Mouse (Mus musculus): ENCODE data around the gene Pdlim7.

DNA sequence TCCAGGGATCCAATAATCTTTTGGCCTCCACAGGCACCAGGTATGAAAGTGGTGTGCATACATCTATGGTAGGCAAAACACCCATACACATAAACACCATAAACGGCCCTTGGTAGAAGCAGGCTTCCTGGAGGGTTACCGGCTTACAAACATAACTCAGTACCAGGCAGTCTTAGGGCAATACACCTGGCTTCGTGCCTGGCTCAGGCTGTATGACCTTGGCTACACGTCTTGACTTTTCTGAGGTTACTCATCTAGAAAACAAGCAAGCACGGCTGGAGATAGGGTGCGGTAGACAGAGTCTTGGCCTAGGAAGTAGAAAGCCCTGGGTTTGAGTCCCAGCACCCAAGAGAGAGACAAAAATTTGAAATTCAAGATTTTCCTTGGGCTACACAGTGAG is 16.8 kb downstream of the Pdlim7 start:
- TF ChIP-seq USF1 (IDR thresholded peaks at IDR 0.05; ENCODE audit: low read depth): no peak
- no peak for TF ChIP-seq CTCF (IDR thresholded peaks at IDR 0.05; ENCODE audit: control insufficient read depth, insufficient read depth, insufficient read length)
- TF ChIP-seq MAX (IDR thresholded peaks at IDR 0.05): no peak
- no peak for TF ChIP-seq CEBPB (IDR thresholded peaks at IDR 0.05; ENCODE audit: low read depth)
- TF ChIP-seq FOSL1 (IDR thresholded peaks at IDR 0.05; ENCODE audit: insufficient read depth, low read length, poor library complexity, severe bottlenecking): no peak
- TF ChIP-seq MYOG (IDR thresholded peaks at IDR 0.05; ENCODE audit: control insufficient read depth, extremely low read depth, insufficient read length): no peak
